Mouse (Mus musculus): ENCODE measurements around the gene Dpy19l3.

DNA sequence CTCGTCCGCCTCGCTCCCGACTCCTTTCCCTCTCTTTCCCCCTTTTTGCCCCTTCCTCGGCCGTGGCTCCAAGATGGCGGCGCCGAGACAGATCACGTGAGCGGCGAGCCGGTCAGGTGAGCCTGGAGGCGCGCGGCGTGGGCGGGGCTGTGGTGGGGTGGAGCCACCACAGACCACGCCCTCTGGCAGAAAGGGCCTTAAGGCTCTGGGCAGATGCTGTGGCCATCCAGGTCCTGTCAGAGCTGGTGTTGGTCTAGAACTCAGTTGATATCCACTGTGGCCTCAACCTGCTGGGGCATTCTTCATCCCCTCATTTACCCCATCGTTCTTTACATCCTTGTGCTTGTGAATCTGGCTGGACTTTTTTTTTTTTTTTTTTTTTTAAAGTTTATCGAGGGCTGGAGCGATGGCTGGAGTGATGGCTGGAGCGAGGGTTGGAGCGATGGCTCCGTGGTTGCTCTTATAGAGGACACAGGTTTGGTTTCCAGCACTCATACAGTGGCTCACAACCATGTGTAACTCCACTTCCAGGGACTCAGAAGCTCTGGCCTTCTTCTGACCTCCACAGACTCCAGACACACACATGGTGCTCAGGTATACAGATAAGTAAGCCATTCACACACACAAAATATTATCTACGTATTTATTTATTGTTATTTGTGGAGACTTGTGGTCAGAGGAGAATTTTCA, 48.8 kb upstream of the Dpy19l3 start, which contains the start of gene Zfp507:
- TF ChIP-seq CTCF (IDR thresholded peaks at IDR 0.05) (no peak), POLR2A (IDR thresholded peaks at IDR 0.05; ENCODE audit: insufficient read depth, low read depth, low read length) (peak; percentile 54; the same call in 1 of the 2 replicates), EP300 (IDR thresholded peaks at IDR 0.05; ENCODE audit: insufficient read depth, low read depth, low read length) (no peak)
